ENCODE assay signal across 17 mouse cellular contexts in the genomic region with DNA sequence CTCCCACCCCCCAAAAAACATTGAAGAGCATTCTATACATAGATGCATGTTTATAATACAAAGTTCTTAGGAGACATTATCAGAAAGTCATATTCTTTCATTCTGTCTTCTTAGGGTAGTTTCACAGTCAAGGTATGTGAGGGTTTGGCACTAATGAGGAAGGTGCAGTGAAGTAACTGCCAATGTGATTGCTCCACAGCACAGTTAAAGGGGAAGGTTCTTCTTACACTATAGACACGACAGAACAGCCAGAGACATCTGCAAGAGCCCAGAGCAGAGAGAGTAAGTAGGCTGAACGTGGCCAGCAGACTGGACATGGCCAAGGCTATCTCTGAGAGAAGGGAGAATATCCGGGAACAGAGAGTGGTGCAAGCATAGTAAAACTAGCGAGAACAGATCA. TPM values are rescaled to one million over a fixed set of nuclear protein-coding genes. Genes with fewer than 3 reads are reported as not detected.
A peak's percentile ranks its signal among the peaks of the same experiment; 100 is the strongest.
DNase-seq lines count a peak whose midpoint lies in the region; ATAC-seq lines count a peak whose summit lies in the region.
"Had no signal": no experiment of that assay in that cellular context is flagged by ENCODE, and none has a peak within 500 bp of the region (broad histone marks: within the 10 kb centered on the region; RNA-seq: fewer than 3 reads in every experiment).

No protein-coding gene starts in this region.

- H3K9me3 ChIP-seq in hindbrain, embryonic 14.5 days (ENCODE audit: control insufficient read depth, low read length): 0 out of 2 replicates have a peak, but pooled peaks cover 4% of the 10 kb centered on the region
- H3K9me3 ChIP-seq: embryonic facial prominence, embryonic 12.5 days; forebrain, embryonic 15.5 days had no signal

- H3K27ac ChIP-seq in hindbrain, embryonic 14.5 days: no peak overlapping the region
- H3K27ac ChIP-seq: embryonic facial prominence, embryonic 10.5 days; embryonic facial prominence, embryonic 12.5 days; forebrain, embryonic 13.5 days; forebrain, embryonic 15.5 days had no signal

- no peak overlapping the region for H3K9ac ChIP-seq in hindbrain, embryonic 14.5 days
- H3K9ac ChIP-seq: embryonic facial prominence, embryonic 12.5 days; forebrain, embryonic 13.5 days; forebrain, embryonic 15.5 days had no signal

- peak; percentile 23 for DNase-seq in 416B (ENCODE audit: low read depth)
- no peak for DNase-seq in kidney, adult 9 months
- DNase-seq in hindbrain, embryonic 14.5 days (ENCODE audit: low spot score): no peak
- DNase-seq: adrenal gland, adult 2 months; adrenal gland, postnatal 10 days; adrenal gland, postnatal 25 days; cerebellum, adult 11-12 months; cerebellum, adult 2 months; cerebellum, adult 9-10 months; cerebellum, postnatal 10 days; cerebellum, postnatal 25 days had no signal

- 77% methylated on average over 4 of the region's 4 CpGs for WGBS in hindbrain, embryonic 14.5 days

- H3K36me3 ChIP-seq in hindbrain, embryonic 14.5 days (replicated peaks; ENCODE audit: control insufficient read depth, insufficient read depth): no peaks in the 10 kb centered on the region
- H3K36me3 ChIP-seq: embryonic facial prominence, embryonic 10.5 days; embryonic facial prominence, embryonic 12.5 days; forebrain, embryonic 15.5 days had no signal

- H3K4me2 ChIP-seq in hindbrain, embryonic 14.5 days (replicated peaks): no peak overlapping the region
- H3K4me2 ChIP-seq: embryonic facial prominence, embryonic 12.5 days; forebrain, embryonic 13.5 days; forebrain, embryonic 15.5 days had no signal

- no peak overlapping the region for H3K4me3 ChIP-seq in hindbrain, embryonic 14.5 days (replicated peaks; ENCODE audit: low read length)
- H3K4me3 ChIP-seq: embryonic facial prominence, embryonic 10.5 days; embryonic facial prominence, embryonic 12.5 days; forebrain, embryonic 13.5 days; forebrain, embryonic 15.5 days had no signal

- no peaks in the 10 kb centered on the region for H3K27me3 ChIP-seq in hindbrain, embryonic 14.5 days (ENCODE audit: control insufficient read depth, insufficient read depth, low read length)
- H3K27me3 ChIP-seq: embryonic facial prominence, embryonic 12.5 days; forebrain, embryonic 13.5 days; forebrain, embryonic 15.5 days had no signal

- peak; percentile 61; the same call in 1 of the 2 replicates for ATAC-seq in granulocyte monocyte progenitor cell, adult 5-6 weeks (replicated peaks; ENCODE audit: poor library complexity, severe bottlenecking)
- ATAC-seq in megakaryocyte progenitor cell, adult 5-6 weeks (replicated peaks; ENCODE audit: poor library complexity): peak; percentile 65
- no peak for ATAC-seq in hindbrain, embryonic 14.5 days (ENCODE audit: low FRiP score)
- ATAC-seq: forebrain, embryonic 13.5 days; forebrain, embryonic 15.5 days had no signal

- H3K4me1 ChIP-seq in hindbrain, embryonic 14.5 days (replicated peaks; ENCODE audit: control insufficient read depth, insufficient read depth, low read length): 0 out of 2 replicates have a peak, but pooled peaks cover 8% of the 10 kb centered on the region
- H3K4me1 ChIP-seq: embryonic facial prominence, embryonic 12.5 days; forebrain, embryonic 15.5 days had no signal

RNA-seq across cellular contexts. Expression of gene Ing2, which starts 38.2 kb away (rescaled TPM):
- 22.9 and 34.9 TPM in 2 replicates for total RNA-seq in granulocyte monocyte progenitor cell, adult 5-6 weeks (2014; fragmentation: Nextera tagmentation)
- total RNA-seq in granulocyte monocyte progenitor cell, adult 5-6 weeks (2017): 48.6 and 52.0 TPM in 2 replicates
- total RNA-seq in megakaryocyte progenitor cell, adult 5-6 weeks (2015): 63.3 and 69.1 TPM in 2 replicates
- 37.1 and 53.2 TPM in 2 replicates for total RNA-seq in megakaryocyte progenitor cell, adult 5-6 weeks (2017)
- polyA plus RNA-seq in hindbrain, embryonic 14.5 days (2014; fragmentation: Nextera tagmentation; extraction: Ambion mirVana): 8.0 and 8.3 TPM in 2 replicates
